Comparison of ENCODE assay signal across 28 mouse cellular contexts in genomic region chr6:143116779-143117178, GRCm38 (mm10). TPM values are rescaled to one million over a fixed set of nuclear protein-coding genes. Genes with fewer than 3 reads are reported as not detected.
DNase-seq lines count a peak whose midpoint lies in the region; ATAC-seq and TF ChIP-seq lines count a peak whose summit lies in the region.
"Had no signal": no experiment of that assay in that cellular context is flagged by ENCODE, and none has a peak within 500 bp of the region (broad histone marks: within the 10 kb centered on the region; RNA-seq: fewer than 3 reads in every experiment).

No protein-coding gene starts in this region.

- TF ChIP-seq CTCF in thymus, adult 2 months (IDR thresholded peaks at IDR 0.05; ENCODE audit: borderline replicate concordance, control insufficient read depth, extremely low read depth, insufficient read depth, low read length, poor library complexity) = no peak
- TF ChIP-seq CTCF in stomach, postnatal 0 days (IDR thresholded peaks at IDR 0.05; ENCODE audit: low read depth) = no peak

- no peaks in the 10 kb centered on the region for H3K27me3 ChIP-seq in midbrain, embryonic 11.5 days (ENCODE audit: control insufficient read depth, insufficient read depth, low read length)
- no peaks in the 10 kb centered on the region for H3K27me3 ChIP-seq in midbrain, embryonic 16.5 days (ENCODE audit: control insufficient read depth, insufficient read depth, low read depth, low read length)
- H3K27me3 ChIP-seq in thymus, adult 2 months (ENCODE audit: control insufficient read depth, insufficient read depth, low read length) = no peaks in the 10 kb centered on the region
- no peaks in the 10 kb centered on the region for H3K27me3 ChIP-seq in stomach, postnatal 0 days (ENCODE audit: control insufficient read depth, insufficient read depth, low read length)
- H3K27me3 ChIP-seq: CH12.LX; embryonic facial prominence, embryonic 13.5 days; embryonic facial prominence, embryonic 15.5 days; forebrain, embryonic 12.5 days; Patski had no signal

- H3K27ac ChIP-seq in midbrain, embryonic 11.5 days (ENCODE audit: low read depth, low read length) = no peak overlapping the region
- no peak overlapping the region for H3K27ac ChIP-seq in midbrain, embryonic 16.5 days (ENCODE audit: low read length)
- H3K27ac ChIP-seq in thymus, adult 2 months (ENCODE audit: control insufficient read depth, insufficient read depth, low read length) = peak overlapping the region; percentile 1; the same call in 1 of the 2 replicates
- no peak overlapping the region for H3K27ac ChIP-seq in stomach, postnatal 0 days (replicated peaks)
- H3K27ac ChIP-seq: embryonic facial prominence, embryonic 13.5 days; embryonic facial prominence, embryonic 15.5 days; forebrain, embryonic 10.5 days; forebrain, embryonic 12.5 days had no signal

- no peak overlapping the region for H3K4me3 ChIP-seq in midbrain, embryonic 11.5 days (ENCODE audit: low read depth, low read length)
- no peak overlapping the region for H3K4me3 ChIP-seq in midbrain, embryonic 16.5 days (ENCODE audit: low read depth, low read length)
- H3K4me3 ChIP-seq in thymus, adult 2 months (ENCODE audit: control insufficient read depth, insufficient read depth, low read length) = no peak overlapping the region
- H3K4me3 ChIP-seq in stomach, postnatal 0 days (ENCODE audit: low read depth, low read length) = no peak overlapping the region
- H3K4me3 ChIP-seq: embryonic facial prominence, embryonic 13.5 days; embryonic facial prominence, embryonic 15.5 days; erythroblast, embryonic 14.5 days; forebrain, embryonic 10.5 days; forebrain, embryonic 12.5 days had no signal

- peak; percentile 37 for DNase-seq in midbrain, embryonic 11.5 days (ENCODE audit: low spot score, missing footprints)
- DNase-seq in thymus, adult 2 months = no peak
- no peak for DNase-seq in thymus, postnatal 10 days (ENCODE audit: low spot score in 2 of 2)
- peak; percentile 58 for DNase-seq in R1 (ENCODE audit: low read depth, low spot score)
- no peak for DNase-seq in stomach, postnatal 0 days (ENCODE audit: low spot score)
- DNase-seq: adrenal gland, adult 2 months; adrenal gland, postnatal 10 days; adrenal gland, postnatal 25 days; B cell, adult 2 months; cerebellum, adult 11 months; cerebellum, adult 18-20 months; cerebellum, adult 8-10 months; cerebellum, adult 9-11 months; cerebellum, postnatal 14 days; cerebellum, postnatal 36 days; embryo, embryonic 11 days had no signal

- H3K4me1 ChIP-seq in midbrain, embryonic 11.5 days (ENCODE audit: control insufficient read depth, insufficient read depth, low read length) = no peaks in the 10 kb centered on the region
- H3K4me1 ChIP-seq in midbrain, embryonic 16.5 days (ENCODE audit: control insufficient read depth, insufficient read depth, low read length) = no peaks in the 10 kb centered on the region
- H3K4me1 ChIP-seq in thymus, adult 2 months (replicated peaks; ENCODE audit: control insufficient read depth, insufficient read depth, low read length) = peaks cover 51% of the 10 kb centered on the region
- H3K4me1 ChIP-seq in stomach, postnatal 0 days (replicated peaks; ENCODE audit: control insufficient read depth, insufficient read depth) = no peaks in the 10 kb centered on the region
- H3K4me1 ChIP-seq: forebrain, embryonic 12.5 days had no signal

- no peaks in the 10 kb centered on the region; the same call in 1 of the 2 replicates for H3K9me3 ChIP-seq in midbrain, embryonic 11.5 days (ENCODE audit: control insufficient read depth, low read length)
- no peaks in the 10 kb centered on the region for H3K9me3 ChIP-seq in midbrain, embryonic 16.5 days (replicated peaks; ENCODE audit: control insufficient read depth, low read length, poor library complexity, severe bottlenecking)
- H3K9me3 ChIP-seq in stomach, postnatal 0 days (ENCODE audit: control insufficient read depth, low read length) = no peaks in the 10 kb centered on the region
- H3K9me3 ChIP-seq: embryonic facial prominence, embryonic 13.5 days; embryonic facial prominence, embryonic 15.5 days; forebrain, embryonic 12.5 days; G1E had no signal

- TF ChIP-seq EP300 in stomach, postnatal 0 days (optimal IDR thresholded peaks at IDR 0.05) = no peak

- H3K9ac ChIP-seq in midbrain, embryonic 11.5 days (ENCODE audit: low read length) = no peak overlapping the region
- no peak overlapping the region for H3K9ac ChIP-seq in midbrain, embryonic 16.5 days (ENCODE audit: low read depth, low read length)
- no peak overlapping the region for H3K9ac ChIP-seq in stomach, postnatal 0 days (ENCODE audit: low read length)
- H3K9ac ChIP-seq: embryonic facial prominence, embryonic 13.5 days; embryonic facial prominence, embryonic 15.5 days; forebrain, embryonic 12.5 days had no signal

- TF ChIP-seq POLR2A in thymus, adult 2 months (IDR thresholded peaks at IDR 0.05; ENCODE audit: control insufficient read depth, extremely low read depth, insufficient read depth, low read length, poor library complexity) = no peak

- no peak overlapping the region for H3K4me2 ChIP-seq in midbrain, embryonic 11.5 days
- no peak overlapping the region for H3K4me2 ChIP-seq in midbrain, embryonic 16.5 days (ENCODE audit: low read length)
- H3K4me2 ChIP-seq in stomach, postnatal 0 days (replicated peaks; ENCODE audit: low read depth) = no peak overlapping the region
- H3K4me2 ChIP-seq: embryonic facial prominence, embryonic 13.5 days; embryonic facial prominence, embryonic 15.5 days; forebrain, embryonic 12.5 days had no signal

- H3K36me3 ChIP-seq in midbrain, embryonic 11.5 days (ENCODE audit: control insufficient read depth, insufficient read depth, low read length) = no peaks in the 10 kb centered on the region
- H3K36me3 ChIP-seq in midbrain, embryonic 16.5 days (ENCODE audit: control insufficient read depth, insufficient read depth, low read length) = no peaks in the 10 kb centered on the region
- H3K36me3 ChIP-seq in thymus, adult 2 months (ENCODE audit: control insufficient read depth, insufficient read depth, low read length) = no peaks in the 10 kb centered on the region
- no peaks in the 10 kb centered on the region for H3K36me3 ChIP-seq in stomach, postnatal 0 days (ENCODE audit: control insufficient read depth, insufficient read depth, low read length)
- H3K36me3 ChIP-seq: embryonic facial prominence, embryonic 13.5 days; embryonic facial prominence, embryonic 15.5 days; forebrain, embryonic 10.5 days; forebrain, embryonic 12.5 days; G1E had no signal

- ATAC-seq in midbrain, embryonic 11.5 days (ENCODE audit: low FRiP score) = no peak
- ATAC-seq in midbrain, embryonic 16.5 days = no peak
- no peak for ATAC-seq in stomach, postnatal 0 days (ENCODE audit: low FRiP score, low TSS enrichment)
- ATAC-seq: CD4-positive, CD25-positive, alpha-beta regulatory T cell, adult 4 months; forebrain, embryonic 14.5 days; forebrain, embryonic 16.5 days; Patski had no signal

- WGBS in midbrain, embryonic 11.5 days = 59% methylated on average over 6 of the region's 6 CpGs
- 54% methylated on average over 6 of the region's 6 CpGs for WGBS in midbrain, embryonic 16.5 days
- WGBS in thymus, adult 2 months = 89% methylated on average over 6 of the region's 6 CpGs
- WGBS in stomach, postnatal 0 days = 60% methylated on average over 6 of the region's 6 CpGs

RNA-seq across cellular contexts. Expression of gene C2cd5, which starts 16.8 kb away (rescaled TPM):
- polyA plus RNA-seq in midbrain, embryonic 11.5 days (2014; fragmentation: Nextera tagmentation; extraction: Ambion mirVana) = 29.1 and 29.2 TPM in 2 replicates
- polyA plus RNA-seq in midbrain, embryonic 16.5 days (2015; fragmentation: Nextera tagmentation; extraction: Ambion mirVana) = 43.2 and 52.4 TPM in 2 replicates
- polyA plus RNA-seq in thymus, adult 2 months (2012; rRNA removed) = 34.9 and 36.2 TPM in 2 replicates
- 7.7 and 8.3 TPM in 2 replicates for polyA plus RNA-seq in stomach, postnatal 0 days (2015; fragmentation: Nextera tagmentation; extraction: Ambion mirVana)

RNA-seq across cellular contexts. Expression of gene Etnk1, which starts 50.2 kb away (rescaled TPM):
- polyA plus RNA-seq in midbrain, embryonic 11.5 days (2014; fragmentation: Nextera tagmentation; extraction: Ambion mirVana) = 30.7 and 32.3 TPM in 2 replicates
- 50.9 and 53.0 TPM in 2 replicates for polyA plus RNA-seq in midbrain, embryonic 16.5 days (2015; fragmentation: Nextera tagmentation; extraction: Ambion mirVana)
- polyA plus RNA-seq in thymus, adult 2 months (2012; rRNA removed) = 113 and 166 TPM in 2 replicates
- polyA plus RNA-seq in stomach, postnatal 0 days (2015; fragmentation: Nextera tagmentation; extraction: Ambion mirVana) = 10.7 and 11.0 TPM in 2 replicates

Comparison
In these comparisons a context has a peak if more than half of its experiments do, and no peak if none do; other contexts are left out.
1. DNase-seq: peak in midbrain, embryonic 11.5 days (single experiment) and R1 (single experiment); none in thymus, adult 2 months (single experiment), thymus, postnatal 10 days (0 of 2) and stomach, postnatal 0 days (single experiment).